Mouse (Mus musculus): Measurements from ENCODE around the gene Slc25a43.

The Slc25a43 gene

DNA sequence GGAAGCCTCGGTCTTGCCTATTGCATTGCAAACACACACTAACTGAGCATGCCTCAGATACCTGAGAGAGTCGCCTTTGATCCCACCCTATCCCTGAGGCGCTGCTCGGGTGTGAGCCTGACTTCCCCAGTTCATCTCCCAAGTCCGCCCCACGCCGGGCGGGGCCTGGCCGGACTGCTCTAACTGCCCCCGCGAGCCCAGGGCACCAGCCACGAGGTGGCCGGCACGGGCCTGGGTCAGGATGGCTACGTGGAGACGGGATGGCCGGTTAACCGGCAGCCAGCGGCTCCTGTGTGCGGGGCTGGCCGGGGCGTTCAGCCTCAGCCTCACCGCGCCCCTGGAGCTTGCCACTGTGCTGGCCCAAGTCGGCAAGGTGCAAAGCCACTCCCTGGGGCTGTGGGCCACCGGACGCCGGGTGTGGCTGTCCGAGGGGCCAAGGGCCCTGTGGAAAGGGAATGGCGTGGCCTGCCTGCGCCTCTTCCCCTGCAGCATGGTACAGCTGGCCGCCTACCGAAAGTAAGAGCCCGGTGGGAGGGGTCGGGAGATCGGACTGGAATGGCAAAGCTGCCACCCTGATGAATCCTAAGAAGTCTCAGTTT, at the start of gene Slc25a43:
TSS of gene Slc25a43 (plus strand) at position 157 of the 599 bp plus-strand sequence.
- ChIA-PET POLR2A (interaction anchor here in 3 of 4 experiments (1.2 to 1.5 kb wide), 5 partner anchors 20 to 286 kb away, joined by 3 to 4 read pairs (median 3); partner anchors contain the start of genes Akap17b (in 2 of the 3) and Nkrf (in 1 of the 3)), CTCF (no interaction called here)

- CTCF ChIA-PET = interaction anchor here in 1 of 4 experiments (1.2 kb wide), 1 partner anchor 21 kb away, joined by 3 read pairs; no protein-coding TSS in a partner anchor
- POLR2A ChIA-PET = interaction anchor here in 2 of 4 experiments (1.1 to 1.5 kb wide), 2 partner anchors 55 to 96 kb away, joined by 3 to 4 read pairs; partner anchors contain the start of genes Akap17b (in 1 of the 2) and Slc25a5 (in 1 of the 2)
Measured at GRCm38 (mm10) chrX:36740124-36740951, 3.1 kb upstream of the Slc25a43 start.

- ChIA-PET POLR2A (interaction anchor here in 2 of 4 experiments (0.8 to 1.5 kb wide), 3 partner anchors 54 to 97 kb away, joined by 3 to 4 read pairs (median 3); partner anchors contain the start of genes Akap17b (in 1 of the 2) and Slc25a5 (in 1 of the 2)), CTCF (interaction anchor here in 2 of 4 experiments (0.5 to 1.2 kb wide), 3 partner anchors 14 to 99 kb away, joined by 3 to 13 read pairs (median 5); no protein-coding TSS in a partner anchor)
Measured at GRCm38 (mm10) chrX:36741278-36741677, 2.2 kb upstream of the Slc25a43 start.

- POLR2A ChIA-PET = interaction anchor here in 1 of 4 experiments (1.2 kb wide), 1 partner anchor 160 kb away, joined by 3 read pairs; the partner anchor contains the start of gene Nkrf
- CTCF ChIA-PET = no interaction called here
Measured at GRCm38 (mm10) chrX:36742744-36743143, 715 bp upstream of the Slc25a43 start.

DNA sequence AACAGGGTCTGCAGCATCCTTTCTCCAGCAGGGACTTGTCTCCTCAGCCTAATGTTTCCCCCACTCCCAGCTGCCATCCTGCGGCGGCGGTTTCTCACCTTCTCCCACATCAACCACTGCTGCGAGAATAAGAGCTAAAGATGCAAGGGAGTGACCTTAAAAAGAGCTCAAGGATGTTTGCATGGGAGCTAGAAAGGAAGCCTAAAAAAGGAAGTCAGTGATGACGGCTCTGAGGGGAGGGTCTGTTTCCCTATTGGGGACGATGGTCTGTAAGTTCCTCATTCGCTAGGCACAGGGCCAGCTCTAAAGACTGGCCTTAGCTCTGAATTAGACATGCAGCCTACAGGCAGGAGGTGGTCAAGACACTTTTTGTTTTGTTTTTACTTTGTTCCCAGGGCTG, 1.3 kb downstream of the Slc25a43 start:
- POLR2A ChIA-PET = interaction anchor here in 2 of 4 experiments (0.8 to 1.5 kb wide), 4 partner anchors 19 to 285 kb away, joined by 3 to 4 read pairs (median 3); partner anchors contain the start of gene Slc25a5 (in 1 of the 2)
- CTCF ChIA-PET = interaction anchor here in 3 of 4 experiments (0.7 to 1.0 kb wide), 3 partner anchors 16 to 278 kb away, joined by 3 to 4 read pairs (median 3); no protein-coding TSS in a partner anchor

DNA sequence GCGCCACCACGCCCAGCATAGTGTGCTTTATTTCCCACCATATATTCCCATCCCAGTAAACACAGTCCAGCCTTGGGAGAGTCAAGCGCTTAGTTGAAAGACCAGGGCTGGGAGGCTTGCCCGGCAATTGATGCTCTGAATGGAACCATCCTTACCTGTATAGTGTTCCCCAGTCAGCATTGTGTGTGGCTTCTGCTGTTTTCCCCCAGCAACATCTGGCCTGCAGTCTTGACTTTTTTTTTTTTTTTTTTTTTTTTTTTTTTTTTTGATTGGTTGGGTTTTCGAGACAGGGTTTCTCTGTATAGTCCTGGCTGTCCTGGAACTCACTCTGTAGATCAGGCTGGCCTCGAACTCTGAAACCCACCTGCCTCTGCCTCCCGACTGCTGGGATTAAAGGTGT, 1.9 kb downstream of the Slc25a43 start:
- POLR2A ChIA-PET = interaction anchor here in 2 of 4 experiments (0.8 to 1.5 kb wide), 3 partner anchors 18 to 72 kb away, joined by 3 to 4 read pairs (median 3); partner anchors contain the start of gene Slc25a5 (in 1 of the 2)
- CTCF ChIA-PET = interaction anchor here in 3 of 4 experiments (0.7 to 1.0 kb wide), 3 partner anchors 15 to 277 kb away, joined by 3 to 4 read pairs (median 3); no protein-coding TSS in a partner anchor

DNA sequence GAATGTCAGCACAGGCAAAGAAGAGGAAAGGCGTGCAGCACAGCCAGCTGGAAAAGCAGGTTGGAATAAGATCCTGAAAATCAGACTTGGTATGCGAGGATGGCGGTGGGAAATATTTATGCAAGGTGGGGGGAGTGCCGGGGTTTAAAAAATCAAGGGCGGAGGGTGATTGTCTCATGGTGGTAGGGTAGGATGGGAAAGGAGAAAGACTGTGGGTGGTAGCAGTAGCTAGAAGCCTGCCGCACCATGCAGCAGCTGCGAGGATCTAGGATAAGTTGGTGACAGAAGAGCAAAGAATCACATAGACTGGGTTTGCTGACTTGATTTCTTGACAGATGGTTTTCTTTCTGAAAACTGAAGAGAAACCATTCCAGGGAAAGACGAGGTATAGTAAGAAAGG, 3.3 kb downstream of the Slc25a43 start:
- POLR2A ChIA-PET = no interaction called here
- CTCF ChIA-PET = no interaction called here

GRCm38 (mm10) chrX:36748573-36748972, 5.1 kb downstream of the Slc25a43 start:
- ChIA-PET POLR2A (no interaction called here), CTCF (no interaction called here)

DNA sequence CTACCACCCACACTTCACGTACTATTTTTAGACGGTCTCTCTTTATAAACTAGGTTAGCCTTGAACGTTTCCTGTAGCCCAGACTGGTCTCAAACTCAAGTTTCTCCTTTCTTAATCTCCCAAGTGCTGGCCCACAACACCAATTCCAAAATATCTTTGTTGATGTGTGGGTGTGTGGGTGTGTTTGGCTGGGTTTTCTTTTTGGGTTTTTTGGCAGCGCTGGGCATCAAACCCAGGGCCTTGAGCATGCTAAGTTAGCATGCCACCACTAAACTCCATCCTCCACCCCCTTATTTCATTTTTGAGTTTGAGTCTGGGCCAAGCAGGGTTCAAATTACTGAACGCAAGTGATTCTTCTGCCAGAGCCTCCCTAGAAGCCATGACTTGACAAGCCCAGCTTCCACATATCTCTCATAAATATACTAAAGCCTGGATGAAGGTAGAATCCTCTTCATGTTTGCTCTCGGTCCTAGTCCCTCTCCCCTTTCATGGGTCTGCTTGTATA, 5.9 kb downstream of the Slc25a43 start:
- CTCF ChIA-PET = no interaction called here
- POLR2A ChIA-PET = no interaction called here

- POLR2A ChIA-PET = interaction anchor here in 2 of 4 experiments (0.6 to 0.7 kb wide), 2 partner anchors 69 to 111 kb away, joined by 3 to 4 read pairs; no protein-coding TSS in a partner anchor
- CTCF ChIA-PET = interaction anchor here in 1 of 4 experiments (0.6 to 1.0 kb wide), 2 partner anchors 10 to 292 kb away, joined by 3 read pairs; no protein-coding TSS in a partner anchor
Measured at GRCm38 (mm10) chrX:36750591-36750990, 7.1 kb downstream of the Slc25a43 start.

DNA sequence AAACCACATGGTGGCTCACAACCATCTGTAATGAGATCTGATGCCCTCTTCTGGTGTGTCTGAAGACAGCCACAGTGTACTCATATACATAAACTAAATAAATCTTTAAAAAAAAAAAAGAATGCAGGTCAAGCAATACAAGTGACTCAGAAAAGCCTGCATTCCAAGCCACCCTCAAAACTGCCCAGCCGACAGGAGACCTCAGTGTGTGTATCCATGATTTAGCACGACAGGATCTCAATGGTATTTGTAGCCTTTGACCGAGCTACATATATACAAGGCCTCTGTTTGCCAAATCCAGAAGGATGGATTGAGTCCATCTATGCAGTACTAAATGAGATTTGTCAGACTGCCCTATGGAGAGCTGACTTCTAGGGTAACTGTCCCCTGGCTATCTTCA, 9.1 kb downstream of the Slc25a43 start:
- POLR2A ChIA-PET = interaction anchor here in 1 of 4 experiments (1.2 to 1.8 kb wide), 3 partner anchors 11 to 100 kb away, joined by 3 to 7 read pairs (median 3); no protein-coding TSS in a partner anchor
- CTCF ChIA-PET = interaction anchor here in 1 of 4 experiments (1.5 kb wide), 1 partner anchor 13 kb away, joined by 4 read pairs; no protein-coding TSS in a partner anchor

DNA sequence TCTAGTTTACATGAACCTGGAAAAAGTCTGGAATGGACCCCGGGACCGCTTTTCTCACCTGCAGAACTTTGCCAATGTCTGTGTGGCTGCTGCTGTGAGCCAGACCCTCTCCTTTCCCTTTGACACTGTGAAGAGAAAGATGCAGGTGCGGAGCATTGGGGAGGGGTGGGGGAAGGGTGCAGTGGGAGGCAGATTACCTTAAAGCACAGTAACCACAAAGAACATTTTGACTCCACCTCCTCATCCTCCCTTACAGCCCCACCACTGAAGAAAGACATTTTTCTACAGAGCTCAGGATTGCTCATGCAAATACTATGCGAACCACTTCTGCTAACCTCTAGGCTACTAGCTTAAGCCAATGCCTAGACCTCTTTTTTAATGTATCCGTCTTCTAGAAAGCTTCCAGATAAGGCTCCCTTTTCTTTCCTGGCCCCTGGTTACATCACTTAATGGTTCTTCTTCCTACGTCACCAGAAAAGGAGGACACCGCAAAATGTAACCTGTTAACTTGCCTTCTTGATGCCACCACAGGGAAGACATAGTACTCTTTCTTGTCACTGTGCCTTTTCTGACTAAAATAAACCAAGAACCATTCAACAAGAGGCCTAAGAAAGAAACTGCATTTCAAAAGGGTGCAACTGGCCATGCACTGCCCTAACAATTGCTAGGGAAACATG, 14.5 kb downstream of the Slc25a43 start:
- CTCF ChIA-PET = no interaction called here
- POLR2A ChIA-PET = no interaction called here

DNA sequence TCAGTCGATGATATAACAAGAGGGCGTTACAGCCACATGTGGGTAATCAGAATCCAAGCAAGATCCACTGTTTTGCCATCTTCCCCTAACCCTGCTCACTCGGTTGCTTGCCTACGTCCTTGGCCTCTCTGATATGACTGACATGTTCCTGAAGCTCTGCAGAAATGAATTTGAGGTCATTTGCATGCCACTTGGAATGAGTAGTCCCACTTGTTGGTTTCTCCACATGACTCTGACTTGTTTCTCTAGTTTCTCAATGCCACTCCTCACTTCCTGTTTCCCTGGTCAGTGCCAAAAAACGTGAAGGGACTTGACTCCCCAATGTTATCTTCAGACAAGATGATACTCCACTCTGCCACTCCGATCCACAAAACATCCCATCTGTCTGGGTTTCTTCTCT, 15.1 kb downstream of the Slc25a43 start:
- CTCF ChIA-PET = no interaction called here
- POLR2A ChIA-PET = interaction anchor here in 1 of 4 experiments (1.6 kb wide), 1 partner anchor 36 kb away, joined by 4 read pairs; the partner anchor contains the start of gene Slc25a5

- CTCF ChIA-PET = interaction anchor here (0.6 to 2.0 kb wide), 32 partner anchors 10 to 287 kb away, joined by 3 to 13 read pairs (median 4); partner anchors contain the start of genes Slc25a5 (in 2 of the 4), Akap17b (in 1 of the 4) and Nkrf (in 1 of the 4)
Measured at GRCm38 (mm10) chrX:36760946-36761635, 17.6 kb downstream of the Slc25a43 start.

DNA sequence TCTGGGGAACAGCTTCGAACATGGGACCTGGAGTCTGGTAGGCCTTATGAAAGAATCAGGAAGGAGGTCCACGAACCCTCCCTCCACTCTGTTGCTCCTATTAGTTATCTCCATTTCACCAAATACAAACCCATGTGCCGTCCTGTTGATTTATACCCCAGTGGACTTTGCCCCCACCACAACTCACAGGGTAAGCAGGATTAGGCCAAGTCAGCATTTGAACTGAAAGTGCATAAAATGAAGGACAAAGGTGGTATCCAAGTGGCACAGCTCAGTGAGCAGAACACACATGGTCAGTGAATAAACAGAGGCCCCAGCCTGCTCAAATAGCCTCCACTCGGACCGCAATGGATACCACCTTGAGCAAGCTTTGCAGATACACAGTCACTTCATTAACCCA, 18.8 kb downstream of the Slc25a43 start:
- CTCF ChIA-PET = interaction anchor here in 2 of 4 experiments (0.7 to 1.2 kb wide), 3 partner anchors 58 to 248 kb away, joined by 3 to 5 read pairs (median 3); no protein-coding TSS in a partner anchor
- POLR2A ChIA-PET = interaction anchor here in 3 of 4 experiments (0.5 to 2.7 kb wide), 7 partner anchors 14 to 76 kb away, joined by 3 to 12 read pairs (median 5); partner anchors contain the start of gene Slc25a5 (in 2 of the 3)

More at GRCm38 (mm10) chrX:36760946-36761635, 17.6 kb downstream of the Slc25a43 start:
- POLR2A ChIA-PET = interaction anchor here in 3 of 4 experiments (0.7 to 2.7 kb wide), 12 partner anchors 12 to 117 kb away, joined by 3 to 12 read pairs (median 5); partner anchors contain the start of gene Slc25a5 (in 3 of the 3)

DNA sequence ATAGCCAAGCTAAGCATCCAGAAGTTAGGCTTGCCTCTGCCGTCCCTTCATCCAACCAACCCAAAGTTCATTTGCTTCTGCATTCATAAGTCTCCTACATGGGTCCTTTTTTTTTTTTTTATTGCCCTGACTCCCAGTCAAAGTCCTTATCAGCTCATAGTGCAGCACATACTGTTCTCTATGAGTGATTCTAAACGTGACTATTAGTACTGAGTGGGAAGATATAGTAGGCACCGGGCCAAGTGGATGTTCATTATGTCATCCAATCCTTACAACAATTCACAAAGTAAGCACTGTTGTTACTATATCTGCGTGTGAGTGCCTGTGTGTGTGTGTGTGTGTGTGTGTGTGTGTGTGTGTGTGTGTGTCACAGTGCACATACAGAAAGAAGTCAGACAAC, 19.4 kb downstream of the Slc25a43 start:
- ChIA-PET CTCF (interaction anchor here in 3 of 4 experiments (0.7 to 1.2 kb wide), 5 partner anchors 58 to 248 kb away, joined by 3 to 5 read pairs (median 4); no protein-coding TSS in a partner anchor), POLR2A (interaction anchor here in 3 of 4 experiments (0.6 to 2.6 kb wide), 11 partner anchors 8 to 235 kb away, joined by 3 to 10 read pairs (median 4); partner anchors contain the start of genes Pgrmc1 (in 1 of the 3) and Slc25a5 (in 1 of the 3))

All from embryonic stem cell, embryonic (primary cell).